Mouse (Mus musculus) olfactory bulb, adult 2 months (tissue): ENCODE measurements at regions not wholly inside any gene's neighbourhood (a gene's known extent, or its start where the extent isn't known, plus 50 kb on each side); places are given as distances from the start of the nearest gene placed in this dataset.

Source experiments
- CTCF ChIP-seq: fragments of 200-500 bp; IDR thresholded peaks from 2 replicates; pipeline ENCODE4 v1.5.1; 2012; ENCODE audit warnings: low read depth, mild to moderate bottlenecking, low read length, moderate library complexity; ENCODE audit not compliant: insufficient read depth
- POLR2A ChIP-seq: fragments of 200-500 bp; IDR thresholded peaks from 2 replicates; pipeline ENCODE4 v1.6.1; 2012; ENCODE audit warnings: mild to moderate bottlenecking, low read depth, low read length, moderate library complexity; ENCODE audit not compliant: insufficient read depth

- TF ChIP-seq CTCF (no peak), POLR2A (no peak)
These were observed 107.6 kb upstream of the Pabpc6 start for GRCm38 (mm10) chr17:9777165-9777564.
